23 mouse cellular contexts compared by ENCODE assay signal in genomic region chr19:60399425-60399824, GRCm38 (mm10).
DNase-seq lines count a peak whose midpoint lies in the region; ATAC-seq and TF ChIP-seq lines count a peak whose summit lies in the region.
"Had no signal": no experiment of that assay in that cellular context is flagged by ENCODE, and none has a peak within 500 bp of the region (broad histone marks: within the 10 kb centered on the region; RNA-seq: fewer than 3 reads in every experiment).

No protein-coding gene starts in this region.

- no peaks in the 10 kb centered on the region for H3K36me3 ChIP-seq in liver, embryonic 11.5 days (ENCODE audit: control insufficient read depth, insufficient read depth, low read length)
- no peaks in the 10 kb centered on the region for H3K36me3 ChIP-seq in liver, embryonic 12.5 days
- no peaks in the 10 kb centered on the region for H3K36me3 ChIP-seq in liver, embryonic 14.5 days (replicated peaks; ENCODE audit: control insufficient read depth, insufficient read depth, low read depth)
- H3K36me3 ChIP-seq in liver, embryonic 16.5 days (ENCODE audit: control insufficient read depth, insufficient read depth): no peaks in the 10 kb centered on the region
- H3K36me3 ChIP-seq: embryonic facial prominence, embryonic 13.5 days; embryonic facial prominence, embryonic 15.5 days; forebrain, embryonic 10.5 days; forebrain, embryonic 12.5 days had no signal

- DNase-seq in liver, embryonic 11.5 days (ENCODE audit: low spot score): no peak
- peak in 2 of 3 experiments; percentile 40 to 47 for DNase-seq in liver, embryonic 14.5 days (ENCODE audit: low read depth in 3 of 3, low spot score in 3 of 3)
- no peak for DNase-seq in lung, adult 2 months
- no peak for DNase-seq in lung, postnatal 10 days
- DNase-seq in layer of hippocampus, adult 9-10 months (ENCODE audit: low spot score): no peak
- DNase-seq: adrenal gland, adult 2 months; adrenal gland, postnatal 10 days; adrenal gland, postnatal 25 days; cerebellum, adult 11 months; cerebellum, adult 18-20 months; cerebellum, adult 8-10 months; cerebellum, adult 9-11 months; cerebellum, postnatal 14 days; cerebellum, postnatal 36 days; embryo, embryonic 11 days had no signal

- H3K27ac ChIP-seq in liver, embryonic 11.5 days (ENCODE audit: low read depth, low read length): no peak overlapping the region
- 0 out of 2 replicates have a peak overlapping the region, but pooled peaks have one; percentile 40 for H3K27ac ChIP-seq in liver, embryonic 12.5 days
- no peak overlapping the region for H3K27ac ChIP-seq in liver, embryonic 14.5 days
- no peak overlapping the region for H3K27ac ChIP-seq in liver, embryonic 16.5 days (ENCODE audit: low read length)
- H3K27ac ChIP-seq: embryonic facial prominence, embryonic 13.5 days; embryonic facial prominence, embryonic 15.5 days; forebrain, embryonic 10.5 days; forebrain, embryonic 12.5 days had no signal

- no peaks in the 10 kb centered on the region for H3K4me1 ChIP-seq in liver, embryonic 11.5 days (replicated peaks; ENCODE audit: control insufficient read depth, insufficient read depth, low read length)
- peaks cover 24% of the 10 kb centered on the region for H3K4me1 ChIP-seq in liver, embryonic 12.5 days
- H3K4me1 ChIP-seq in liver, embryonic 14.5 days (replicated peaks; ENCODE audit: control insufficient read depth in 2 of 2, insufficient read depth in 2 of 2, low read length in 1 of 2): peaks cover 5 to 11% of the 10 kb centered on the region in 2 experiments
- H3K4me1 ChIP-seq in liver, embryonic 16.5 days (ENCODE audit: control insufficient read depth, low read depth, low read length): peaks cover 3% of the 10 kb centered on the region; the same call in 1 of the 2 replicates
- no peaks in the 10 kb centered on the region for H3K4me1 ChIP-seq in lung, adult 2 months (ENCODE audit: control insufficient read depth, insufficient read depth, low read length)
- H3K4me1 ChIP-seq: embryonic facial prominence, embryonic 13.5 days; embryonic facial prominence, embryonic 15.5 days had no signal

- H3K9me3 ChIP-seq in liver, embryonic 11.5 days (ENCODE audit: control insufficient read depth, low read length): no peaks in the 10 kb centered on the region
- no peaks in the 10 kb centered on the region for H3K9me3 ChIP-seq in liver, embryonic 12.5 days (replicated peaks)
- no peaks in the 10 kb centered on the region for H3K9me3 ChIP-seq in liver, embryonic 14.5 days (ENCODE audit: control insufficient read depth, low read length)
- no peaks in the 10 kb centered on the region for H3K9me3 ChIP-seq in liver, embryonic 16.5 days (replicated peaks; ENCODE audit: control insufficient read depth, low read length)
- H3K9me3 ChIP-seq: embryonic facial prominence, embryonic 13.5 days; embryonic facial prominence, embryonic 15.5 days; forebrain, embryonic 10.5 days; forebrain, embryonic 12.5 days had no signal

- 44% methylated on average over 3 of the region's 3 CpGs for WGBS in liver, embryonic 11.5 days
- WGBS in liver, embryonic 12.5 days (ENCODE audit: insufficient replicate concordance): 23% methylated on average over 3 of the region's 3 CpGs
- WGBS in liver, embryonic 14.5 days (ENCODE audit: insufficient replicate concordance): 12% methylated on average over 3 of the region's 3 CpGs
- 28% methylated on average over 3 of the region's 3 CpGs for WGBS in liver, embryonic 16.5 days (ENCODE audit: insufficient replicate concordance)
- 62% methylated on average over 3 of the region's 3 CpGs for WGBS in lung, adult 2 months

- no peak for TF ChIP-seq POLR2A in lung, adult 2 months (IDR thresholded peaks at IDR 0.05; ENCODE audit: borderline replicate concordance, extremely low read depth, low read depth, low read length)

- no peak overlapping the region for H3K9ac ChIP-seq in liver, embryonic 11.5 days (ENCODE audit: low read depth, low read length)
- H3K9ac ChIP-seq in liver, embryonic 12.5 days: no peak overlapping the region
- no peak overlapping the region for H3K9ac ChIP-seq in liver, embryonic 14.5 days (replicated peaks)
- H3K9ac ChIP-seq in liver, embryonic 16.5 days (ENCODE audit: low read depth, low read length): no peak overlapping the region
- H3K9ac ChIP-seq: embryonic facial prominence, embryonic 13.5 days; embryonic facial prominence, embryonic 15.5 days; forebrain, embryonic 12.5 days had no signal

- ATAC-seq in liver, embryonic 11.5 days (replicated peaks; ENCODE audit: low FRiP score): peak; percentile 94
- ATAC-seq in liver, embryonic 12.5 days: peak; percentile 97
- peak; percentile 91 for ATAC-seq in liver, embryonic 14.5 days (ENCODE audit: insufficient read depth)
- ATAC-seq in liver, embryonic 16.5 days (ENCODE audit: low read depth): peak; percentile 96
- ATAC-seq: forebrain, embryonic 14.5 days had no signal

- no peak overlapping the region for H3K4me3 ChIP-seq in liver, embryonic 11.5 days (ENCODE audit: low read depth, low read length)
- no peak overlapping the region for H3K4me3 ChIP-seq in liver, embryonic 12.5 days
- H3K4me3 ChIP-seq in liver, embryonic 14.5 days (ENCODE audit: insufficient read depth in 1 of 2, low read depth in 2 of 2, low read length in 2 of 2): no peak overlapping the region
- no peak overlapping the region for H3K4me3 ChIP-seq in liver, embryonic 16.5 days (ENCODE audit: low read depth, low read length)
- H3K4me3 ChIP-seq in lung, adult 2 months (replicated peaks; ENCODE audit: extremely low read depth, low read depth, low read length): no peak overlapping the region
- H3K4me3 ChIP-seq: embryonic facial prominence, embryonic 13.5 days; embryonic facial prominence, embryonic 15.5 days; erythroblast, embryonic 14.5 days; forebrain, embryonic 10.5 days; forebrain, embryonic 12.5 days had no signal

- no peak overlapping the region; the same call in 1 of the 2 replicates for H3K4me2 ChIP-seq in liver, embryonic 11.5 days
- H3K4me2 ChIP-seq in liver, embryonic 12.5 days: no peak overlapping the region
- H3K4me2 ChIP-seq in liver, embryonic 14.5 days (ENCODE audit: low read depth): no peak overlapping the region
- peak overlapping the region; percentile 24; the same call in 1 of the 2 replicates for H3K4me2 ChIP-seq in liver, embryonic 16.5 days (ENCODE audit: low read depth, low read length)
- H3K4me2 ChIP-seq: embryonic facial prominence, embryonic 13.5 days; embryonic facial prominence, embryonic 15.5 days; forebrain, embryonic 12.5 days had no signal

- TF ChIP-seq CTCF in liver, embryonic 14.5 days (IDR thresholded peaks at IDR 0.05; ENCODE audit: low read depth): no peak
- no peak for TF ChIP-seq CTCF in lung, adult 2 months (IDR thresholded peaks at IDR 0.05; ENCODE audit: insufficient read depth, low read length)

- H3K27me3 ChIP-seq in liver, embryonic 11.5 days (replicated peaks; ENCODE audit: control insufficient read depth, insufficient read depth, low read length): no peaks in the 10 kb centered on the region
- no peaks in the 10 kb centered on the region for H3K27me3 ChIP-seq in liver, embryonic 12.5 days (replicated peaks)
- no peaks in the 10 kb centered on the region for H3K27me3 ChIP-seq in liver, embryonic 14.5 days (ENCODE audit: control insufficient read depth, insufficient read depth, low read length)
- H3K27me3 ChIP-seq in liver, embryonic 16.5 days (ENCODE audit: control insufficient read depth, insufficient read depth, low read depth, low read length): no peaks in the 10 kb centered on the region
- H3K27me3 ChIP-seq: embryonic facial prominence, embryonic 15.5 days; forebrain, embryonic 12.5 days had no signal

- peak; percentile 69 for TF ChIP-seq EP300 in liver, embryonic 14.5 days (IDR thresholded peaks at IDR 0.05; ENCODE audit: low read depth)

Comparison
In these comparisons a context has a peak if more than half of its experiments do, and no peak if none do; other contexts are left out.
1. DNase-seq: peak in liver, embryonic 14.5 days (2 of 3); none in liver, embryonic 11.5 days (single experiment), lung, adult 2 months (single experiment), lung, postnatal 10 days (single experiment) and layer of hippocampus, adult 9-10 months (single experiment).
2. Peak in every context shown above with its lines, with median percentiles within 50 percentile points of each other: ATAC-seq.